Mouse (Mus musculus): ENCODE measurements at regions not wholly inside any gene's neighbourhood (a gene's known extent, or its start where the extent isn't known, plus 50 kb on each side); places are given as distances from the start of the nearest gene placed in this dataset.
"Not testable (repeated sequence)": the region's sequence is repeated elsewhere in the genome, so short reads cannot be mapped to it uniquely, and the experiment has no call there.

GRCm38 (mm10) chr2:166457381-166458172, 256.1 kb downstream of the Prex1 start:
- no peaks in the 10 kb centered on the region for H3K27me3 ChIP-seq (ENCODE audit: insufficient read depth, low read length)
- no peak for TF ChIP-seq NANOG (IDR thresholded peaks at IDR 0.05; ENCODE audit: borderline replicate concordance, low read length)
- TF ChIP-seq CTCF (conservative IDR thresholded peaks at IDR 0.05; ENCODE audit: low read length) = no peak
- TF ChIP-seq POU5F1 (IDR thresholded peaks at IDR 0.05; ENCODE audit: borderline replicate concordance, low read length) = no peak
- H3K9me3 ChIP-seq (ENCODE audit: low read length) = peaks cover 9% of the 10 kb centered on the region; the same call in 1 of the 2 replicates
- no peaks in the 10 kb centered on the region for H3K4me1 ChIP-seq (replicated peaks; ENCODE audit: low read depth, low read length)
- no peak overlapping the region for H3K4me3 ChIP-seq (replicated peaks; ENCODE audit: low read length)
- H3K36me3 ChIP-seq (ENCODE audit: insufficient read depth, low read length) = no peaks in the 10 kb centered on the region

DNA sequence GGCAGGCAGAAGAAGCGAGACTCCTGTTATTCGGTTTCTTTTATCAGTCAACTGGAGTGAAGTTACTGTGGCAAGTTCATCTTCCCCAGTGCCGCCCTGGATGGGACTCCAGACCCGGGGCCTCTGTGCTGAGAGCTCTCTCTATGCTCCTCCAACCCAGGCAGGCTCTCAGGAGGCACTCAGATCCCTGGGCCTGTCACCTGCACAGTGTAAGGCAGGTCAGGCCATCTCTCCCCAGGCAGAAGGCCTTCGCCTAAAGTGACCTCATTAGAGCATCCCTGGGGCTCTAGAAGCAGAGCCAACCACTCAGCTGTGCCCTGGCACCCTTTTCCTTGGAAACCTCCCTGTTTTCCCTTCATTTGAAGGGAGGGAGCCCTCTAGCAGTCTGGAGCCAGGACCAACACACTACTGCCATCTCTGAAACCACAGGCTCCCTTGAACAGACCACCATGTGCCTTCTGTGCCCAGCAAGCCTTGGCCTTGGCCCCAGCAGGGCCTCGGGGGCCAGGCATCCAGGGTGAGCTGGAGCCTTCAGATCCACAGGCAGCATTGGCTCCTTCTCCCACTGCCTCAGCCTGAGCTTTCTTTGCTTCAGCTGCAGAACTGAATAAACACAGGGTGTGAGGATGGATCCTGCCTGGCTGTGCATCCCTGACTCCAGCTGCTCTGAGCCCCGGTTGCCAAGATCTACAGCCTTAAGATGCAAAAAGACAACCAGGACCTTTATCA, 259.3 kb downstream of the Prex1 start:
- H3K27me3 ChIP-seq (ENCODE audit: insufficient read depth, low read length); H3K4me1 ChIP-seq (replicated peaks; ENCODE audit: low read depth, low read length); H3K36me3 ChIP-seq (ENCODE audit: insufficient read depth, low read length); H3K4me3 ChIP-seq (replicated peaks; ENCODE audit: low read length); H3K9me3 ChIP-seq (ENCODE audit: low read length): not testable (repeated sequence)

- Histone ChIP-seq H3K27me3 (ENCODE audit: insufficient read depth, low read length) (peaks cover 11% of the 10 kb centered on the region; the same call in 1 of the 2 replicates), H3K9me3 (ENCODE audit: low read length) (peaks cover 3% of the 10 kb centered on the region; the same call in 1 of the 2 replicates), H3K36me3 (ENCODE audit: insufficient read depth, low read length) (no peaks in the 10 kb centered on the region), H3K4me3 (replicated peaks; ENCODE audit: low read length) (no peak overlapping the region), H3K4me1 (replicated peaks; ENCODE audit: low read depth, low read length) (no peaks in the 10 kb centered on the region)
- no peak for TF ChIP-seq POU5F1 (IDR thresholded peaks at IDR 0.05; ENCODE audit: borderline replicate concordance, low read length)
These were observed 262.7 kb downstream of the Prex1 start for GRCm38 (mm10) chr2:166450964-166451363.

DNA sequence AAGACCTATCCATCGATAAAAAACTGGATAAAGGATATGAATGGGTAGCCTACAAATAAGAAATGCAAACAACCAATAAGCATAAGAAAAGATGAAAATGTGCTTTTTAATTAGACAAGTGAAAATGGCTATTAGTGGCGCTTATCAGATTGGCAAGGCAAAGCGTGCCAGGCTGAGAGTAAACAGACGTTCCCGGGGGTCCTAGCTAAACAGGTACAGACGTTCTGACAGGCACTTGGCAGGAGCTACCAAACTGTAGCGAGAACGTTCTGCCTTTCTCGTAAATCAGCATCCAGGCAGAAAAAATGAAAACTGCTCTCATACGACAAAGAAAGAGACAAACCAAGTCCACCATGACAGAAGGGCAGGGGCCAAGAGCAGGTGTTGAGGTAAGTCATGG, 263.3 kb downstream of the Prex1 start:
- peaks cover 11% of the 10 kb centered on the region; the same call in 1 of the 2 replicates for H3K27me3 ChIP-seq (ENCODE audit: insufficient read depth, low read length)
- no peaks in the 10 kb centered on the region for H3K4me1 ChIP-seq (replicated peaks; ENCODE audit: low read depth, low read length)
- no peak for TF ChIP-seq CTCF (conservative IDR thresholded peaks at IDR 0.05; ENCODE audit: low read length)
- no peak for TF ChIP-seq POU5F1 (IDR thresholded peaks at IDR 0.05; ENCODE audit: borderline replicate concordance, low read length)
- no peak for TF ChIP-seq NANOG (IDR thresholded peaks at IDR 0.05; ENCODE audit: borderline replicate concordance, low read length)
- no peaks in the 10 kb centered on the region for H3K36me3 ChIP-seq (ENCODE audit: insufficient read depth, low read length)
- H3K4me3 ChIP-seq (replicated peaks; ENCODE audit: low read length) = no peak overlapping the region
- no peaks in the 10 kb centered on the region for H3K9me3 ChIP-seq (ENCODE audit: low read length)

DNA sequence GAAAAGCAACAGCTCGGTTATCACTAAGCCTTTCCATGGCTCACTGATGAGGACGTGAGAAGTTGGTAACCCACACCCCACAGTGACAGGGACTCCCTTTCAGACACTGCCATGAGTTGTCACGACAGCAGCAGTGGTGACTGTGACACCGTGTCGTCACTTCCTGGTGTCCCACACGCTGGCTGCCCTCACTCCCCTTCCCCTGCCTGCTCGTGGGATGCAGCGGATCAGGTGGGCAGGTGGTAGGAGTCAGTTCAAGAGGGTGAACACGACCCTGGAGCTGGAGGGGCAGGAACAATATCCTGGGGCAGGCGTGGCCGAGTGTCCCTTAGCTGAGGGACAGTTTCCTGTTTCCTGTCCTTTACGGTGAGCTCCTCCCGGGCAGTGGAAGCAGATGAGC, 264.9 kb downstream of the Prex1 start:
- H3K4me3 ChIP-seq (replicated peaks; ENCODE audit: low read length) = no peak overlapping the region
- TF ChIP-seq CTCF (conservative IDR thresholded peaks at IDR 0.05; ENCODE audit: low read length) = no peak
- no peak for TF ChIP-seq POU5F1 (IDR thresholded peaks at IDR 0.05; ENCODE audit: borderline replicate concordance, low read length)
- no peak for TF ChIP-seq NANOG (IDR thresholded peaks at IDR 0.05; ENCODE audit: borderline replicate concordance, low read length)
- H3K9me3 ChIP-seq (ENCODE audit: low read length) = no peaks in the 10 kb centered on the region
- H3K4me1 ChIP-seq (replicated peaks; ENCODE audit: low read depth, low read length) = no peaks in the 10 kb centered on the region
- no peaks in the 10 kb centered on the region for H3K36me3 ChIP-seq (ENCODE audit: insufficient read depth, low read length)
- H3K27me3 ChIP-seq (ENCODE audit: insufficient read depth, low read length) = peaks cover 11% of the 10 kb centered on the region; the same call in 1 of the 2 replicates

DNA sequence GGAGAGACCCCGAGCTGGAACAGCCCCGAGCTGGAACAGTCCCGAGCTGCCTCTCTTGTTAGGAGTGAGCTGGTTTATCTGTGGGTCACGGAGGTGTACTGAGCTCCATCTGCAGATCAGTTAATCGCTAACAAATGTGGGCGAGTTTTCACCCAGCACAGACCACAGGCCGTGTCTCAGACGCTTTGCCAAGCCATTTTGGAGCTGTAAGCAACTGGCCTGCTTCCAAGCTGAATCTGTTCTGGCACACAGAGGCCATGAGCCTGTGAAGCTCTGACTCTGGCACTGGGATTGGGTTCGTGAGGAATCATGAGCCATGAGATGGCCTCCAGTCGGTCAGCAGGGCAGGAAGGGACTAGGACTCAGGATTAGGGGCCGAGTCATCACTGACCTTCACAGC, 265.5 kb downstream of the Prex1 start:
- Histone ChIP-seq H3K4me1 (replicated peaks; ENCODE audit: low read depth, low read length) (0 out of 2 replicates have a peak, but pooled peaks cover 1% of the 10 kb centered on the region), H3K4me3 (replicated peaks; ENCODE audit: low read length) (no peak overlapping the region), H3K27me3 (ENCODE audit: insufficient read depth, low read length) (peaks cover 11% of the 10 kb centered on the region; the same call in 1 of the 2 replicates), H3K9me3 (ENCODE audit: low read length) (no peaks in the 10 kb centered on the region), H3K36me3 (ENCODE audit: insufficient read depth, low read length) (no peaks in the 10 kb centered on the region)
- TF ChIP-seq CTCF (conservative IDR thresholded peaks at IDR 0.05; ENCODE audit: low read length) = no peak

- TF ChIP-seq NANOG (IDR thresholded peaks at IDR 0.05; ENCODE audit: borderline replicate concordance, low read length) (no peak), POU5F1 (IDR thresholded peaks at IDR 0.05; ENCODE audit: borderline replicate concordance, low read length) (no peak), CTCF (conservative IDR thresholded peaks at IDR 0.05; ENCODE audit: low read length) (no peak)
- no peaks in the 10 kb centered on the region for H3K36me3 ChIP-seq (ENCODE audit: insufficient read depth, low read length)
- H3K4me1 ChIP-seq (replicated peaks; ENCODE audit: low read depth, low read length) = 0 out of 2 replicates have a peak, but pooled peaks cover 4% of the 10 kb centered on the region
- H3K27me3 ChIP-seq (ENCODE audit: insufficient read depth, low read length) = peaks cover 11% of the 10 kb centered on the region; the same call in 1 of the 2 replicates
- H3K4me3 ChIP-seq (replicated peaks; ENCODE audit: low read length) = no peak overlapping the region
- no peaks in the 10 kb centered on the region for H3K9me3 ChIP-seq (ENCODE audit: low read length)
These were observed 267.1 kb downstream of the Prex1 start for GRCm38 (mm10) chr2:166446536-166446935.

GRCm38 (mm10) chr2:166445824-166446223, 267.8 kb downstream of the Prex1 start:
- H3K27me3 ChIP-seq (ENCODE audit: insufficient read depth, low read length); H3K4me3 ChIP-seq (replicated peaks; ENCODE audit: low read length); H3K4me1 ChIP-seq (replicated peaks; ENCODE audit: low read depth, low read length); H3K9me3 ChIP-seq (ENCODE audit: low read length); H3K36me3 ChIP-seq (ENCODE audit: insufficient read depth, low read length): not testable (repeated sequence)

DNA sequence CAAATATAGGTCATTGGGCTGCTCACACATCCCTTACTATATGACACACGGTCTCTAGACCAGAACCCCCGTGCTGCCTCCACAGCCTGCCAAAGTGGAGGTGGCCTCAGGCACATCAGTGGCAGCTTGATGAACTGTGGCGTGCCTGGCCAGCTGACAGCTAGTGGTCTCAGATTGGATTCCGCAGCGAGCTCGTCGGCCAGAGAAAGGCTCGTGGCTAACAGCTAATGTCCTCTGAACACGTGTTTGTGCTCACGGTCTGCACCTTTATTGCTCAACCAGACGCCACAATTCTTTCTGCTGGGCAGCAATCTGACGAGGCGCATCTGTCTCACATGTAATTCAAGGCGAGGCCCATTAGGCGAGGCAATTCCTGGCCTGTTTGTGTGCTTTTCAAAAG, 270.6 kb downstream of the Prex1 start:
- H3K9me3 ChIP-seq (ENCODE audit: low read length) = no peaks in the 10 kb centered on the region
- H3K27me3 ChIP-seq (ENCODE audit: insufficient read depth, low read length) = peaks cover 6% of the 10 kb centered on the region; the same call in 1 of the 2 replicates
- H3K4me3 ChIP-seq (replicated peaks; ENCODE audit: low read length) = no peak overlapping the region
- no peaks in the 10 kb centered on the region for H3K36me3 ChIP-seq (ENCODE audit: insufficient read depth, low read length)
- peaks cover 32% of the 10 kb centered on the region for H3K4me1 ChIP-seq (replicated peaks; ENCODE audit: low read depth, low read length)
- TF ChIP-seq CTCF (conservative IDR thresholded peaks at IDR 0.05; ENCODE audit: low read length) (no peak), POU5F1 (IDR thresholded peaks at IDR 0.05; ENCODE audit: borderline replicate concordance, low read length) (no peak), NANOG (IDR thresholded peaks at IDR 0.05; ENCODE audit: borderline replicate concordance, low read length) (no peak)
